Mouse (Mus musculus) CH12.LX (cell line): ENCODE measurements around the gene Pou2f1. TPM values are rescaled to one million over a fixed set of nuclear protein-coding genes. Genes with fewer than 3 reads are reported as not detected.

Source experiments
- DNase-seq: peaks from one replicate; pipeline ENCODE4 v3.0.0-alpha.2; 2013; ENCODE audit errors: extremely low read depth
- H3K27ac ChIP-seq: 2 replicates; pipeline ENCODE4 v1.5.1; 2012; ENCODE audit warnings: low read depth, mild to moderate bottlenecking, control low read depth, moderate library complexity; ENCODE audit not compliant: insufficient read depth
- H3K27me3 ChIP-seq: replicated peaks from 2 replicates; pipeline ENCODE3; 2012; ENCODE audit warnings: inconsistent platforms
- H3K36me3 ChIP-seq, 2 experiments: replicated peaks in 1 of 2; 2 replicates each; pipeline versions ENCODE3 to v1.6.1; 2012; ENCODE audit warnings: inconsistent platforms in 1 of 2, low read length in 1 of 2, mild to moderate bottlenecking in 1 of 2, mixed read lengths in 1 of 2, moderate library complexity in 1 of 2; ENCODE audit not compliant: control insufficient read depth in 1 of 2, insufficient read depth in 1 of 2
- H3K4me1 ChIP-seq, 2 experiments: 2 replicates each; pipeline ENCODE4 v1.6.1; 2012; ENCODE audit warnings: inconsistent platforms in 1 of 2, moderate library complexity in 1 of 2; ENCODE audit not compliant: insufficient read depth in 2 of 2, control insufficient read depth in 1 of 2
- H3K4me2 ChIP-seq: 2 replicates; pipeline ENCODE4 v1.6.1; 2012; ENCODE audit warnings: low read depth, mild to moderate bottlenecking, control low read depth; ENCODE audit not compliant: poor library complexity, insufficient read depth, severe bottlenecking
- H3K4me3 ChIP-seq, 3 experiments: fragments of 150-350 bp in 1 of 3; sonication (generic) in 1 of 3; replicated peaks in 1 of 3; 2 replicates each; pipeline versions ENCODE3 to v1.5.1; 2011 to 2012; ENCODE audit warnings: low read depth in 2 of 3, low read length in 2 of 3, mild to moderate bottlenecking in 2 of 3, moderate library complexity in 2 of 3, control low read depth in 1 of 3, improper control_type of control experiment in 1 of 3, inconsistent platforms in 1 of 3, mixed read lengths in 1 of 3; ENCODE audit not compliant: poor library complexity in 1 of 3
- H3K79me2 ChIP-seq: replicated peaks from 2 replicates; pipeline ENCODE4 v1.6.1; 2012; ENCODE audit warnings: mild to moderate bottlenecking, moderate library complexity; ENCODE audit not compliant: control insufficient read depth, poor library complexity, insufficient read depth, severe bottlenecking; ENCODE audit errors: extremely low read depth
- H3K9ac ChIP-seq: 2 replicates; pipeline ENCODE4 v1.6.1; 2012; ENCODE audit warnings: low read depth, mild to moderate bottlenecking, control low read depth, moderate library complexity; ENCODE audit not compliant: insufficient read depth
- H3K9me3 ChIP-seq: replicated peaks from 2 replicates; pipeline ENCODE3; 2012; ENCODE audit warnings: low read length, inconsistent platforms, mixed read lengths
- CHD1 ChIP-seq: IDR thresholded peaks from 2 replicates; pipeline ENCODE4 v1.6.1; 2012; ENCODE audit warnings: low read depth, low read length, improper control_type of control experiment, inconsistent platforms
- CHD2 ChIP-seq: IDR thresholded peaks from 2 replicates; pipeline ENCODE4 v1.6.1; 2011; ENCODE audit warnings: low read length, improper control_type of control experiment
- CTCF ChIP-seq, 2 experiments: IDR thresholded peaks in 1 of 2; conservative IDR thresholded peaks in 1 of 2; 2 replicates each; pipeline ENCODE4 v1.5.1; 2011 to 2012; ENCODE audit warnings: low read depth in 2 of 2, low read length in 2 of 2, improper control_type of control experiment in 1 of 2, inconsistent platforms in 1 of 2, mild to moderate bottlenecking in 1 of 2, moderate library complexity in 1 of 2
- ELF1 ChIP-seq: IDR thresholded peaks from 2 replicates; pipeline ENCODE4 v1.6.1; 2014; ENCODE audit warnings: low read depth, mild to moderate bottlenecking, inconsistent platforms, low read length, improper control_type of control experiment
- ETS1 ChIP-seq: conservative IDR thresholded peaks from 2 replicates; pipeline ENCODE4 v1.6.1; 2012; ENCODE audit warnings: low read depth, mild to moderate bottlenecking, inconsistent platforms, low read length, improper control_type of control experiment, moderate library complexity
- GABPA ChIP-seq: IDR thresholded peaks from 2 replicates; pipeline ENCODE4 v1.6.1; 2012; ENCODE audit warnings: low read depth, low read length, improper control_type of control experiment, inconsistent platforms; ENCODE audit not compliant: insufficient replicate concordance
- HCFC1 ChIP-seq: IDR thresholded peaks from 2 replicates; pipeline ENCODE4 v1.6.1; 2012; ENCODE audit warnings: low read depth, mild to moderate bottlenecking, inconsistent platforms, low read length, improper control_type of control experiment
- IRF4 ChIP-seq: IDR thresholded peaks from 2 replicates; pipeline ENCODE4 v1.6.1; 2014; ENCODE audit warnings: low read depth, mild to moderate bottlenecking, inconsistent platforms, low read length, improper control_type of control experiment
- JUND ChIP-seq: conservative IDR thresholded peaks from 2 replicates; pipeline ENCODE4 v1.6.1; 2011; ENCODE audit warnings: low read depth, low read length, improper control_type of control experiment
- KAT2A ChIP-seq: IDR thresholded peaks from 2 replicates; pipeline ENCODE4 v1.6.1; 2012; ENCODE audit warnings: low read length, improper control_type of control experiment, inconsistent platforms; ENCODE audit not compliant: insufficient replicate concordance
- MAX ChIP-seq: IDR thresholded peaks from 2 replicates; pipeline ENCODE4 v1.6.1; 2011; ENCODE audit warnings: low read length, improper control_type of control experiment
- MEF2A ChIP-seq: IDR thresholded peaks from 2 replicates; pipeline ENCODE4 v1.6.1; 2014; ENCODE audit warnings: low read depth, mild to moderate bottlenecking, inconsistent platforms, low read length, improper control_type of control experiment, borderline replicate concordance
- MXI1 ChIP-seq: IDR thresholded peaks from 2 replicates; pipeline ENCODE4 v1.6.1; 2011; ENCODE audit warnings: mild to moderate bottlenecking, low read depth, low read length, improper control_type of control experiment
- MYC ChIP-seq: IDR thresholded peaks from 2 replicates; pipeline ENCODE4 v1.6.1; 2011; ENCODE audit warnings: low read depth, mild to moderate bottlenecking, improper control_type of control experiment, low read length
- SIN3A ChIP-seq: IDR thresholded peaks from 2 replicates; pipeline ENCODE4 v1.6.1; 2012; ENCODE audit warnings: low read length, improper control_type of control experiment, inconsistent platforms
- SMC3 ChIP-seq: IDR thresholded peaks from 2 replicates; pipeline ENCODE4 v1.6.1; 2011; ENCODE audit warnings: low read depth, low read length, improper control_type of control experiment
- TBP ChIP-seq: conservative IDR thresholded peaks from 2 replicates; pipeline ENCODE4 v1.6.1; 2011; ENCODE audit warnings: low read depth, low read length, improper control_type of control experiment
- TCF12 ChIP-seq: IDR thresholded peaks from 2 replicates; pipeline ENCODE4 v1.6.1; 2014; ENCODE audit warnings: low read depth, mild to moderate bottlenecking, inconsistent platforms, low read length, improper control_type of control experiment
- USF1 ChIP-seq: IDR thresholded peaks from 2 replicates; pipeline ENCODE4 v1.6.1; 2014; ENCODE audit warnings: low read depth, mild to moderate bottlenecking, inconsistent platforms, low read length, improper control_type of control experiment
- USF2 ChIP-seq: conservative IDR thresholded peaks from 2 replicates; pipeline ENCODE4 v1.6.1; 2011; ENCODE audit warnings: low read depth, low read length, improper control_type of control experiment
- ZC3H11A ChIP-seq: IDR thresholded peaks from 2 replicates; pipeline ENCODE4 v1.6.1; 2012; ENCODE audit warnings: low read depth, mild to moderate bottlenecking, inconsistent platforms, low read length, improper control_type of control experiment
- ZKSCAN1 ChIP-seq: IDR thresholded peaks from 2 replicates; pipeline ENCODE4 v1.6.1; 2012; ENCODE audit warnings: low read depth, inconsistent platforms, low read length, improper control_type of control experiment, borderline replicate concordance
- ZNF384 ChIP-seq: IDR thresholded peaks from 2 replicates; pipeline ENCODE4 v1.6.1; 2012; ENCODE audit warnings: low read depth, low read length, improper control_type of control experiment, inconsistent platforms
- dilution Hi-C: fragments of 300-500 bp; cut with MboI; formaldehyde crosslinking; loops from 2 replicates; pipeline ENCODE4 v1.14.3; 2020; ENCODE audit warnings: low sequenced_read_pairs; ENCODE audit not compliant: extremely low pct_unique_long_range_greater_than_20kb, extremely low pct_ligation_motif_present
- in situ Hi-C: fragments of 300-500 bp; cut with MboI; formaldehyde crosslinking; loops from 3 replicates; pipeline ENCODE4 v1.14.3; 2019; ENCODE audit warnings: low sequenced_read_pairs, low pct_ligation_motif_present, low pct_unique_long_range_greater_than_20kb, mixed read lengths
- polyA plus RNA-seq: library from polyadenylated mRNA; unstranded; fragments of >175 nt; gene quantifications from 2 replicates; pipeline ENCODE4 v1.2.1, GENCODE M21; 2012; ENCODE audit warnings: low read depth; ENCODE audit not compliant: insufficient read length
- total RNA-seq, 2 experiments: library from RNA; depleted of rRNA; stranded (reverse); fragments of 300-350 nt in 1 of 2; fragments of >200 nt in 1 of 2; gene quantifications; 2 replicates each; pipeline ENCODE4 v1.2.3; 2012 to 2014

Pou2f1 gene
- total and polyA plus RNA-seq, 3 experiments: 6.4 to 18.3 (median 7.4) TPM

DNA sequence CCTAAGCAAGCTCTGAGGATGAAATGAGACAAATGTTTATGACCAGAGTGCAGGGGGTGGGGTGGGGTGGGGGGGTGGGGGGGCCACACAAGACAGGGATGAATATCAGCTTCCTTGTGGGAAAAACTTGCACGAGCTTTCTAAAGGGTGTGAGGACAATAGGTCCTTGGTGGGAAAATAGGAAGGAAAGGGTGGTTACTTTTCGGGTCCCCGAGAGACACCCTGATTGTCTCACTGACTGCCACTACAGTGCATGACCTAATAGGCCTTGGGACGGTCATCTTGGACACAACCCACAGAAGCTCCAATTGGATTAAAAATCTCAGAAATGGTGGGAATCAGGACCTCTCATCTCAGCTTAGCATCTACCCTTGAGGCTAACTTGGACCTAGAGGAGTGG is 183.3 kb downstream of the Pou2f1 start:
- H3K4me2 ChIP-seq: no peak overlapping the region
- H3K9me3 ChIP-seq: no peaks in the 10 kb centered on the region
- no peaks in the 10 kb centered on the region for H3K79me2 ChIP-seq
- DNase-seq: no peak
- no peaks in the 10 kb centered on the region for H3K27me3 ChIP-seq
- in situ Hi-C loops: loop anchor here (25.0 kb wide), 1 partner anchor 568 kb away; the partner anchor contains the start of gene Tada1
- peaks cover 10 to 11% of the 10 kb centered on the region in 2 experiments for H3K4me1 ChIP-seq
- dilution Hi-C loops: no loop called here
- no peak overlapping the region for H3K27ac ChIP-seq
- no peaks in the 10 kb centered on the region for H3K36me3 ChIP-seq
- TF ChIP-seq MXI1 (no peak), USF2 (no peak), JUND (no peak), ELF1 (no peak), MAX (no peak), TBP (no peak)
- TF ChIP-seq, all 38 proteins: peak for 0
- Histone ChIP-seq H3K9ac (no peak overlapping the region), H3K4me3 (no peak overlapping the region)

DNA sequence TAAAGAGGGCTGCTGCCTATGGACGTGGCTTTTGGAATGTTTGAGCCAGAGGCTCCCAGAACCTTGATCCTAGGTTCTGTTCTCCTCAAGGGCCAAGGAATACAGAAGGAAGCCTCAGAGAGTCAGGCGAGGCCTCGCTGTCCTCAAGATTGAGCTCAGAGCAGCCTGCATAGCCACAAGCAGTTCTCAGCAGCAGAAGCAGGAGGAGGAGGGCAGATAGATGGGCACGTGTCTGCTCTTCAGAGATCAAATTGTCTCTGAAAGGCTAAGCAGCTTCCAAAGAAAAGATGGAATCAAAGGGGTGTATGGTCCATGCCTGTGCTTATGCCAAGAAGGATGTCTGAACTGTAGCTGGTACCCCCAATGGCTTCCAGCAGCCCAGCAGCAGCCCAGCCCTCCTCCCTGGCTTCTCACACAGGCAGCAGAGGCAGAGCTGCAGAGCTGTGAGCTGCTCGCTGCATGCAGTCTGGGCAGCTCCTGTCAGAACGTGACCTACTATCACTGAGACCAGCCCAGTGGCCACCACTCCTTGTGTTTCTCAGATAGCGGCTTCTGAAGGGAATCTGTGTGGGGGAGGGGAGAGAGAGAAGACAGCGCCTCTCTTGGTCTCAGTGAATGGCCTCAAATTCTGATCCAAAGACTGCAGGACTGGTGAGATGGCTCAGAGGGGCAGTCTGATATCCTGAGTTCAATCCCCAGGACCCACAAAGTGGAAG is 184.2 kb downstream of the Pou2f1 start:
- dilution Hi-C loops (no loop called here), in situ Hi-C loops (loop anchor here (25.0 kb wide), 1 partner anchor 569 kb away; the partner anchor contains the start of gene Tada1)
- Histone ChIP-seq H3K4me2 (no peak overlapping the region), H3K36me3 (no peaks in the 10 kb centered on the region), H3K27me3 (no peaks in the 10 kb centered on the region), H3K4me3 (no peak overlapping the region), H3K27ac (no peak overlapping the region), H3K9ac (no peak overlapping the region), H3K9me3 (no peaks in the 10 kb centered on the region), H3K4me1 (peaks cover 10 to 12% of the 10 kb centered on the region in 2 experiments), H3K79me2 (no peaks in the 10 kb centered on the region)
- no peak for DNase-seq
- TF ChIP-seq HCFC1 (no peak), IRF4 (no peak), SMC3 (no peak), SIN3A (no peak), KAT2A (no peak), ZC3H11A (no peak), TCF12 (no peak), ZNF384 (no peak), USF1 (no peak), GABPA (no peak), CHD2 (no peak), MYC (no peak), MEF2A (no peak), JUND (no peak), MAX (no peak), CTCF (conservative IDR thresholded peaks at IDR 0.05 in 1 of 2, IDR thresholded peaks at IDR 0.05 in 1 of 2; ENCODE audit: low read depth in 2 of 2, low read length in 2 of 2) (no peak), ETS1 (no peak), CHD1 (no peak), ZKSCAN1 (no peak)
